ENCODE assay signal across 8 mouse cellular contexts in the genomic region with DNA sequence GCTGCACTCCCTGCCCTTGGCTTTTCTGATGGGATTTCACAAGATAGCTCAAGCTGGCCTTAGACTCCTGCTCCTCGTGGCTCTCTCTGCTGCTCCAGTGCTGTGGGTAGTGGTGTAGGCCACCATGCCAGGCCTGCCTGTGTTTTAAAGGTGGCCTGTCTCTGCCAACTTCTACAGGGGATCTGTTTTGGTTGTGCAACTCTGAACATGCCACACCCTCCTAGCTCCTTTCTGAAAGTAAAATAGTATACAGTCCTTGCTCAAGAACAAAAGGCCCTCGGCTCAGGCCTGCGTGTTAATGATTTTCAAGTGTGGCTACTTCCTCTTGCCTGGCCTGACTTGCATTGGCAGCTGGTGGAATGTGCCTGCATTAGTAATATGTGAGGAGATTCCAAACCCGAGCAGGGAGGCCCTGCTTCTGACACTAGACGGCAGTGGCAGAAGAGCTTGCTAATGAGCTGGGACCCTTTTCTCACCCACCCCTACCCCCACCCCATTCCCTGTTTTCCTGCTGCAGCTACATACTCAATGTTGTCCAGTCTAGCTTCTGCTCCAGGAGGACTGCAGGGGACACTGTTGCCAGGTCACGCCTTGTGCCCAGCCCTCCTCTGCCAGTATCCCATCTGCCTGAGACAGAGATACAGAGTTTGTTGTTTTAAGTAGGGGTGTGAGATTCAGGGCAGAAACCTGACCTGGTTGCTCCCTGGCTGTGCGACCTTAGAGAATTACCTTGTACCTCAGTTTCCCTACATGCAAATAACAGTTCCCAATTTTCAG. TPM values are rescaled to one million over a fixed set of nuclear protein-coding genes. Genes with fewer than 3 reads are reported as not detected.
A peak's percentile ranks its signal among the peaks of the same experiment; 100 is the strongest.
DNase-seq lines count a peak whose midpoint lies in the region; ATAC-seq lines count a peak whose summit lies in the region.

No protein-coding gene starts in this region.

- peak; percentile 73 for DNase-seq in urinary bladder, postnatal 14 days (ENCODE audit: low spot score)
- DNase-seq in urinary bladder, postnatal 4 days (ENCODE audit: low spot score in 2 of 2) = no peak
- peak; percentile 85 for DNase-seq in kidney, postnatal 14 days
- no peak for DNase-seq in left cerebral cortex, postnatal 36 days (ENCODE audit: low spot score in 2 of 2)
- no peak for DNase-seq in right cerebral cortex, adult 2 months (ENCODE audit: low spot score in 2 of 2)
- DNase-seq in MN1 (ENCODE audit: low spot score) = no peak

- H3K9me3 ChIP-seq in heart, embryonic 11.5 days (replicated peaks; ENCODE audit: control insufficient read depth, low read length) = no peaks in the 10 kb centered on the region
- H3K9me3 ChIP-seq in midbrain, embryonic 13.5 days = no peaks in the 10 kb centered on the region

- H3K4me3 ChIP-seq in heart, embryonic 11.5 days (ENCODE audit: low read depth, low read length) = no peak overlapping the region
- H3K4me3 ChIP-seq in midbrain, embryonic 13.5 days (replicated peaks) = no peak overlapping the region

- H3K27me3 ChIP-seq in heart, embryonic 11.5 days (ENCODE audit: control insufficient read depth, insufficient read depth, low read length) = no peaks in the 10 kb centered on the region
- H3K27me3 ChIP-seq in midbrain, embryonic 13.5 days = no peaks in the 10 kb centered on the region

- no peaks in the 10 kb centered on the region for H3K36me3 ChIP-seq in heart, embryonic 11.5 days (ENCODE audit: control insufficient read depth, insufficient read depth, low read length)
- H3K36me3 ChIP-seq in midbrain, embryonic 13.5 days = no peaks in the 10 kb centered on the region

- H3K4me1 ChIP-seq in heart, embryonic 11.5 days (ENCODE audit: control insufficient read depth, insufficient read depth, low read length) = peaks cover 68% of the 10 kb centered on the region
- H3K4me1 ChIP-seq in midbrain, embryonic 13.5 days (replicated peaks) = peaks cover 71% of the 10 kb centered on the region

- no peak overlapping the region for H3K4me2 ChIP-seq in heart, embryonic 11.5 days
- H3K4me2 ChIP-seq in midbrain, embryonic 13.5 days (replicated peaks) = no peak overlapping the region

- intact Hi-C loops in left cerebral cortex, postnatal 36 days (cut with DNase I) = no loop called here

- 0 out of 2 replicates have a peak, but pooled peaks have one; percentile 45 for ATAC-seq in heart, embryonic 11.5 days (replicated peaks; ENCODE audit: insufficient number of reproducible peaks, low FRiP score, low TSS enrichment)
- no peak for ATAC-seq in midbrain, embryonic 13.5 days

- H3K9ac ChIP-seq in heart, embryonic 11.5 days (ENCODE audit: low read depth, low read length) = 0 out of 2 replicates have a peak overlapping the region, but pooled peaks have one; percentile 35
- H3K9ac ChIP-seq in midbrain, embryonic 13.5 days (replicated peaks) = 0 out of 2 replicates have a peak overlapping the region, but pooled peaks have one; percentile 3

- WGBS in heart, embryonic 11.5 days (ENCODE audit: insufficient replicate concordance) = 36% methylated on average over 7 of the region's 7 CpGs
- WGBS in midbrain, embryonic 13.5 days = 37% methylated on average over 7 of the region's 7 CpGs

- H3K27ac ChIP-seq in heart, embryonic 11.5 days (ENCODE audit: low read depth, low read length) = peak overlapping the region; percentile 38; the same call in 1 of the 2 replicates
- H3K27ac ChIP-seq in midbrain, embryonic 13.5 days = peak overlapping the region; percentile 62

RNA-seq across cellular contexts. Expression of gene Mrps23, which starts 52.6 kb away (rescaled TPM):
- polyA plus RNA-seq in heart, embryonic 11.5 days (2014; fragmentation: Nextera tagmentation; extraction: Ambion mirVana) = 87.3 and 88.4 TPM in 2 replicates
- 68.6 and 69.8 TPM in 2 replicates for polyA plus RNA-seq in midbrain, embryonic 13.5 days (2015; fragmentation: Nextera tagmentation; extraction: Ambion mirVana)
- 10 to 100 TPM; 59.5 to 71.0 TPM for total RNA-seq in left cerebral cortex, postnatal 36 days (2021)

RNA-seq across cellular contexts. Expression of gene Cuedc1, which starts 53.7 kb away (rescaled TPM):
- polyA plus RNA-seq in heart, embryonic 11.5 days (2014; fragmentation: Nextera tagmentation; extraction: Ambion mirVana) = 11.6 and 11.7 TPM in 2 replicates
- 40.6 and 46.1 TPM in 2 replicates for polyA plus RNA-seq in midbrain, embryonic 13.5 days (2015; fragmentation: Nextera tagmentation; extraction: Ambion mirVana)
- 10 to 100 TPM; 23.9 to 31.7 TPM for total RNA-seq in left cerebral cortex, postnatal 36 days (2021)

Comparison
In these comparisons a context has a peak if more than half of its experiments do, and no peak if none do; other contexts are left out.
1. DNase-seq: peak in urinary bladder, postnatal 14 days (single experiment) and kidney, postnatal 14 days (single experiment); none in urinary bladder, postnatal 4 days (0 of 2), left cerebral cortex, postnatal 36 days (0 of 2), right cerebral cortex, adult 2 months (0 of 2) and MN1 (single experiment).